Mouse (Mus musculus) induced T-regulatory cell, adult 2 months (primary cell): Measurements from ENCODE around the gene Ass1.

Source experiments
- DNase-seq: peaks from one replicate; pipeline ENCODE4 v3.0.0-alpha.2; 2012; ENCODE audit warnings: low read depth

The Ass1 gene

GRCm38 (mm10) chr2:31458989-31459936 lies 10.7 kb upstream of the Ass1 start:
- peak; percentile 69 for DNase-seq

GRCm38 (mm10) chr2:31460025-31460571 lies 9.9 kb upstream of the Ass1 start:
- peak; percentile 85 for DNase-seq

- DNase-seq = no peak
Observed at GRCm38 (mm10) chr2:31460920-31461319, 9.1 kb upstream of the Ass1 start.

GRCm38 (mm10) chr2:31462051-31462450 lies 8.0 kb upstream of the Ass1 start:
- no peak for DNase-seq

GRCm38 (mm10) chr2:31463253-31463652 lies 6.8 kb upstream of the Ass1 start:
- DNase-seq = no peak

- DNase-seq = peak; percentile 63
Observed at GRCm38 (mm10) chr2:31463696-31464528, 6.1 kb upstream of the Ass1 start.

GRCm38 (mm10) chr2:31464529-31464910 lies 5.5 kb upstream of the Ass1 start:
- DNase-seq = no peak

GRCm38 (mm10) chr2:31467457-31467856 lies 2.5 kb upstream of the Ass1 start:
- DNase-seq = no peak

- DNase-seq = no peak
Observed at GRCm38 (mm10) chr2:31468857-31469256, 1.1 kb upstream of the Ass1 start.

- no peak for DNase-seq
Observed at GRCm38 (mm10) chr2:31469480-31469879, 527 bp upstream of the Ass1 start.

GRCm38 (mm10) chr2:31470683-31471385 lies 827 bp downstream of the Ass1 start:
- peak; percentile 84 for DNase-seq

GRCm38 (mm10) chr2:31471611-31472010 lies 1.6 kb downstream of the Ass1 start:
- DNase-seq = peak; percentile 29

GRCm38 (mm10) chr2:31472406-31473065 lies 2.5 kb downstream of the Ass1 start:
- DNase-seq = peak; percentile 94

GRCm38 (mm10) chr2:31473941-31474340 lies 3.9 kb downstream of the Ass1 start:
- DNase-seq = peak; percentile 75

- DNase-seq = no peak
Observed at GRCm38 (mm10) chr2:31474686-31475085, 4.7 kb downstream of the Ass1 start.

- DNase-seq = no peak
Observed at GRCm38 (mm10) chr2:31476107-31476820, 6.3 kb downstream of the Ass1 start.

GRCm38 (mm10) chr2:31477234-31478161 lies 7.5 kb downstream of the Ass1 start:
- DNase-seq = no peak

- DNase-seq = peak; percentile 92
Observed at GRCm38 (mm10) chr2:31482914-31483575, 13.0 kb downstream of the Ass1 start.

- peak; percentile 68 for DNase-seq
Observed at GRCm38 (mm10) chr2:31484187-31484586, 14.2 kb downstream of the Ass1 start.
